Mouse (Mus musculus): ENCODE measurements at regions not wholly inside any gene's neighbourhood (a gene's known extent, or its start where the extent isn't known, plus 50 kb on each side); places are given as distances from the start of the nearest gene placed in this dataset.

GRCm38 (mm10) chr14:120223528-120224201, 51.8 kb upstream of the Mbnl2 start:
- Histone ChIP-seq H3K9me3 (no peaks in the 10 kb centered on the region), H3K27me3 (replicated peaks) (no peaks in the 10 kb centered on the region), H3K36me3 (no peaks in the 10 kb centered on the region), H3K4me1 (0 out of 2 replicates have a peak, but pooled peaks cover 10% of the 10 kb centered on the region), H3K4me2 (no peak overlapping the region), H3K27ac (0 out of 2 replicates have a peak overlapping the region, but pooled peaks have one; percentile 54), H3K9ac (no peak overlapping the region), H3K4me3 (replicated peaks) (no peak overlapping the region)
- ATAC-seq (ENCODE audit: insufficient read depth, low FRiP score, low read depth) = no peak
- WGBS = 71% methylated on average over 14 of the region's 14 CpGs

DNA sequence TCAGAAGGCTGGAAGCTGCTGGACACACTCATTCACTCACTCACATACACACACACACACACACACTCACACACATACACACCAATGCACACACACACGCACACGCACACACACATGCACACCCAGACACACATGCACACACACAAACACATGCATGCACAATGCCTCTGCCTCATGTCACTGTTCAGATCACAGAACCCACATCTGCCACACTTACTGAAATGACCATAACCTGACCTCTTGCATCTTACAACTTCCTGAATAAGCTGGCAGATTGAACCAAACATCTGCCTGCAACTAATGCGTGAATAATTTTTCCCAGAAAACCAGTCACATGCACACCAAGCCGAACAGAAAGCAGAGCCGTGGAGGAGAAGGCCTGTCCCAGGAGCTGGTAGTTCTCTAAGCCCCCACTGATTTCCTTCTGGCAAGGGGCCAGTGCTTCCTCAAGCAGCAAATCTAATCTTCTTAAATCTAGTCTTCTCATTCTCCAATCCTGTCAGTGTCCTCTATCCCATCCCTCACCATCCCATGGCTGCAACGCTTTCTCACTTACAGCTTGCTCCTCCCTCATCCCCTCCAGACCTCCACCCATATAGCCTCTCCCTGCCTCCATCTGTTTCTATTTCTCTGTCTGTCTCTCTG, 51.1 kb upstream of the Mbnl2 start:
- Histone ChIP-seq H3K27me3 (replicated peaks) (no peaks in the 10 kb centered on the region), H3K27ac (0 out of 2 replicates have a peak overlapping the region, but pooled peaks have one; percentile 54), H3K4me2 (peak overlapping the region; percentile 8; the same call in 1 of the 2 replicates), H3K36me3 (no peaks in the 10 kb centered on the region), H3K4me3 (replicated peaks) (no peak overlapping the region), H3K9me3 (no peaks in the 10 kb centered on the region), H3K4me1 (0 out of 2 replicates have a peak, but pooled peaks cover 10% of the 10 kb centered on the region), H3K9ac (no peak overlapping the region)
- peak; percentile 70 for ATAC-seq (ENCODE audit: insufficient read depth, low FRiP score, low read depth)
- 42% methylated on average over 6 of the region's 6 CpGs for WGBS

- Histone ChIP-seq H3K9me3 (no peaks in the 10 kb centered on the region), H3K27ac (no peak overlapping the region), H3K36me3 (no peaks in the 10 kb centered on the region), H3K4me3 (replicated peaks) (no peak overlapping the region), H3K27me3 (replicated peaks) (no peaks in the 10 kb centered on the region), H3K9ac (no peak overlapping the region), H3K4me1 (0 out of 2 replicates have a peak, but pooled peaks cover 10% of the 10 kb centered on the region), H3K4me2 (no peak overlapping the region)
- WGBS = 91% methylated on average over 3 of the region's 3 CpGs
- no peak for ATAC-seq (ENCODE audit: insufficient read depth, low FRiP score, low read depth)
Measured at GRCm38 (mm10) chr14:120225657-120226056, 49.8 kb upstream of the Mbnl2 start.

Measured in stomach, embryonic 15.5 days (tissue).